Mouse (Mus musculus) stomach, embryonic 14.5 days (tissue): ENCODE data around the gene Fam114a2. TPM values are rescaled to one million over a fixed set of nuclear protein-coding genes. Genes with fewer than 3 reads are reported as not detected.
"Not testable (repeated sequence)": the region's sequence is repeated elsewhere in the genome, so short reads cannot be mapped to it uniquely, and the experiment has no call there.

ENCODE experiments used
- ATAC-seq: fragments of 200-750 bp; cut with Nextera tagmentation; 2 replicates; pipeline ENCODE4 v1.8.0; 2017; ENCODE audit warnings: low read depth, moderate TSS enrichment; ENCODE audit not compliant: insufficient number of reproducible peaks, insufficient read depth, low FRiP score
- H3K27ac ChIP-seq: fragments of 300-500 bp; sonication (generic); 2 replicates; pipeline ENCODE4 v1.5.1; 2014; ENCODE audit warnings: mild to moderate bottlenecking, low read length, moderate library complexity, mixed read lengths
- H3K27me3 ChIP-seq: fragments of 300-500 bp; sonication (generic); 2 replicates; pipeline ENCODE4 v1.6.1; 2014; ENCODE audit warnings: low read length, control low read depth, mixed read lengths; ENCODE audit not compliant: control insufficient read depth, insufficient read depth
- H3K36me3 ChIP-seq: fragments of 300-500 bp; sonication (generic); 2 replicates; pipeline ENCODE4 v1.6.1; 2014; ENCODE audit warnings: mild to moderate bottlenecking, control low read depth, low read length, moderate library complexity, mixed read lengths; ENCODE audit not compliant: control insufficient read depth, insufficient read depth
- H3K4me1 ChIP-seq: fragments of 300-500 bp; sonication (generic); 2 replicates; pipeline ENCODE4 v1.6.1; 2014; ENCODE audit warnings: low read length, control low read depth, mixed read lengths; ENCODE audit not compliant: control insufficient read depth, insufficient read depth
- H3K4me2 ChIP-seq: fragments of 300-500 bp; sonication (generic); replicated peaks from 2 replicates; pipeline ENCODE4 v1.6.1; 2014; ENCODE audit warnings: low read depth, low read length, control low read depth
- H3K4me3 ChIP-seq: fragments of 300-500 bp; sonication (generic); 2 replicates; pipeline ENCODE4 v1.5.1; 2014; ENCODE audit warnings: low read depth, low read length, control low read depth
- H3K9ac ChIP-seq: fragments of 300-500 bp; sonication (generic); replicated peaks from 2 replicates; pipeline ENCODE4 v1.6.1; 2014; ENCODE audit warnings: low read depth, mild to moderate bottlenecking, control low read depth, low read length, moderate library complexity, mixed read lengths
- H3K9me3 ChIP-seq: fragments of 300-500 bp; sonication (generic); 2 replicates; pipeline ENCODE4 v1.6.1; 2016; ENCODE audit warnings: low read depth, low read length, control low read depth; ENCODE audit not compliant: control insufficient read depth
- WGBS: fragments of 180-500 bp; shearing (Covaris S2); extraction: QIAGEN DNeasy Blood & Tissue Kit; methylation state at CpG from one replicate; pipeline ENCODE4 v1.1.7; 2014; 5-methylcytosine and 5-hydroxymethylcytosine counted together
- polyA plus RNA-seq: library from polyadenylated mRNA; unstranded; fragments of >200 nt; fragmentation: Nextera tagmentation; extraction: Ambion mirVana; gene quantifications from 2 replicates; pipeline ENCODE4 v1.2.1, GENCODE M21; 2014

Fam114a2 gene
- polyA plus RNA-seq: 56.9 and 60.1 TPM in 2 replicates

GRCm38 (mm10) chr11:57518091-57518750 lies at the start of gene Fam114a2, which contains the start of gene Mfap3:
Fam114a2 (minus strand) TSS chr11:57518617.
Mfap3 (plus strand) TSS chr11:57518664.
- WGBS: under 1% methylated on average over 59 of the region's 59 CpGs

GRCm38 (mm10) chr11:57566091-57567035 lies 47.9 kb upstream of the Fam114a2 start:
- Histone ChIP-seq H3K27ac (no peak overlapping the region), H3K9ac (no peak overlapping the region), H3K9me3 (no peaks in the 10 kb centered on the region), H3K27me3 (no peaks in the 10 kb centered on the region), H3K36me3 (no peaks in the 10 kb centered on the region), H3K4me2 (no peak overlapping the region), H3K4me3 (no peak overlapping the region), H3K4me1 (no peaks in the 10 kb centered on the region)
- no peak for ATAC-seq
- 44% methylated on average over 18 of the region's 18 CpGs for WGBS

More at GRCm38 (mm10) chr11:57518091-57518750, at the start of gene Fam114a2, which contains the start of gene Mfap3:
- Histone ChIP-seq H3K4me3 (peak within 1 kb of the TSS; percentile 90), H3K4me2 (peak within 1 kb of the TSS; percentile 60), H3K27me3 (no peaks in the 10 kb centered on the region), H3K36me3 (peaks cover 5% of the 10 kb centered on the region), H3K9ac (peak within 1 kb of the TSS; percentile 71), H3K27ac (peak within 1 kb of the TSS; percentile 78; the same call in 1 of the 2 replicates), H3K9me3 (no peaks in the 10 kb centered on the region), H3K4me1 (peaks cover 3% of the 10 kb centered on the region; the same call in 1 of the 2 replicates)
- peak; percentile 95 for ATAC-seq

DNA sequence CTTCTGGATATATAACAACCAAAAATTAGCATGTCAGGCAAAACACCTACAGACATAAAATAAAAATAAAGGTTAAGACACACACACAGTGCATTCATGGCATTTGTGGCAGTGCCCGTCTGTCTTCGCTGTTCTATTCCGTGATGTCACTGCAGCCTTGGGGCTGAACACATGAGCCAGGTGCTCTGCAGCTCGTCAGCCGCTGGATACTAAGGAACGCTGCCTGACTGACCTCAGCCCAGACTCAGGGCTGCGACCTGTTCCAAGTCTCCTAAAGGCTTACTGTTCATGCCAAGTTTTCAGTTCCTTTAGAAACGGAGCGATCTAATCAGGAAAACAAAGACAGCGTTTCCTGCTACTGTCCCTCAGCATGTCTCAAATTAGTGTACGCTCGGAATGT lies 46.1 kb upstream of the Fam114a2 start:
- Histone ChIP-seq H3K36me3 (no peaks in the 10 kb centered on the region), H3K27me3 (no peaks in the 10 kb centered on the region), H3K4me3 (no peak overlapping the region), H3K4me1 (no peaks in the 10 kb centered on the region), H3K9me3 (no peaks in the 10 kb centered on the region), H3K4me2 (no peak overlapping the region), H3K27ac (no peak overlapping the region), H3K9ac (no peak overlapping the region)
- 65% methylated on average over 12 of the region's 12 CpGs for WGBS
- ATAC-seq: no peak

DNA sequence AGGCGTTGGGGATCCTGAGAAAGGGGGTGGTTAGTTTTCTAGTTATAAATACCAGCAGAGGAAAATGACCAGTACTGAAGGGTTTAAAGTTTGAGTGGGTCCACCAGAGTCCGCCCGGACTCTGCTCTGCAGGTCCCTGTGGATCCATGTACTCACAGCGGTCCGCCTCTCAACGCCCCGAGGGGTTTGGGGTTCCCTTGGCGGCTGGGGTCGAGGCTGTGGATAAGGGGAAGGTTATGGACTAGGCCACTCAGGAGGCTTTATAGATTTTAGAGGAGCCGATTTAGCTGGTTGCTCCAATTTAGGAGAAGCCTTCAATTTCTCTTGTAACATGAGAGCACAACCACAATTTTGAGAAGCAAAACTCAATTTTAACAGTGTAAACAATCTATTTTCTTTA lies 39.5 kb upstream of the Fam114a2 start:
- not testable (repeated sequence) for H3K9me3 ChIP-seq, H3K4me1 ChIP-seq, H3K27ac ChIP-seq, ATAC-seq, H3K4me2 ChIP-seq, H3K9ac ChIP-seq, H3K4me3 ChIP-seq, H3K36me3 ChIP-seq, H3K27me3 ChIP-seq
- WGBS: 88% methylated on average over 9 of the region's 10 CpGs

- no peak for ATAC-seq
- no peak overlapping the region for H3K4me2 ChIP-seq
- H3K27ac ChIP-seq: no peak overlapping the region
- H3K27me3 ChIP-seq: no peaks in the 10 kb centered on the region
- no peaks in the 10 kb centered on the region for H3K36me3 ChIP-seq
- H3K9ac ChIP-seq: no peak overlapping the region
- H3K4me1 ChIP-seq: no peaks in the 10 kb centered on the region
- no peaks in the 10 kb centered on the region for H3K9me3 ChIP-seq
- H3K4me3 ChIP-seq: no peak overlapping the region
- WGBS: 65% methylated on average over 9 of the region's 9 CpGs
Measured at GRCm38 (mm10) chr11:57553015-57553780, 34.8 kb upstream of the Fam114a2 start.

DNA sequence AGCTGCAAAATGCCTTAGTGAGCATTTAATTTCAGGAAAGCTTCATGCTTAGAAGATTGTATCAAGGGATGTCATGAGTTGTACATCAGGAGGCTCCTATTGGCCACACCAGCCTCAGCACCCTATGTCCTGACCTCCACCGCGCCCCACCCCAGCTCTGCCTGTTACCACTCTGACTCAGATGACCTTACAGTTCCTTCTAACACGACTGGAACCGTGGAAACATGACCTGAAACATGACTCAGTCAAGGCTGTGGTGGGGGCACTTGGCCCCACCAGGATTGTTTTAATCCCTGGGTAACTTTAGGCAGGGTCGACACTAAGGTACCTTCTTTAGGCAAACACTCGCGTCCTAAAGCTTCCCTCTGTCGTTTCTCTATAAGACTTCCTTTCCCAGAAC lies 32.6 kb upstream of the Fam114a2 start:
- no peaks in the 10 kb centered on the region for H3K4me1 ChIP-seq
- H3K9me3 ChIP-seq: no peaks in the 10 kb centered on the region
- H3K27ac ChIP-seq: no peak overlapping the region
- no peak overlapping the region for H3K4me3 ChIP-seq
- H3K4me2 ChIP-seq: no peak overlapping the region
- H3K27me3 ChIP-seq: no peaks in the 10 kb centered on the region
- H3K36me3 ChIP-seq: no peaks in the 10 kb centered on the region
- no peak overlapping the region for H3K9ac ChIP-seq
- 78% methylated on average over 8 of the region's 8 CpGs for WGBS
- ATAC-seq: no peak

DNA sequence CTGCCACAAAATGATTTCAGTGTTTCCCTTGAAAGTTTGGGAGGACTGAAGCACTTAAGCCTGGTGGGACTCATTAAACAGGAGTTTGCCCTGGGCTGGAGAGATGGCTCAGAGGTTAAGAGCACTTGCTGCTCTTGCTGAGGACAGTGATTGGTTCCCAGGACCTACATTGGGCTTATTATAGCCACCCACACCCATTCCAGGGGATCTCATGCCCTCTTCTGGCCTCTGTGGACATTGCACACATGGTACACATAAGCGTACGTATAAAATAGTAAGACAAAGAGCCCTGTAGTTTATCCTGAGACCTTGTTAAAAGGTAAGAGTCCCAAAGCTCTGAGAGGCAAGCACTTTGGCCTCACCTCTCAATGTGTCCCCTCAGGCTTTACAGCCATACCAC lies 31.8 kb upstream of the Fam114a2 start:
- Histone ChIP-seq H3K4me3 (no peak overlapping the region), H3K4me2 (no peak overlapping the region), H3K36me3 (no peaks in the 10 kb centered on the region), H3K27ac (no peak overlapping the region), H3K9ac (no peak overlapping the region), H3K27me3 (no peaks in the 10 kb centered on the region), H3K9me3 (no peaks in the 10 kb centered on the region), H3K4me1 (no peaks in the 10 kb centered on the region)
- ATAC-seq: no peak
- 95% methylated on average over 2 of the region's 2 CpGs for WGBS
